Mouse (Mus musculus) embryo, embryonic 10.5 days (tissue): ENCODE data around the gene Hsd17b13.
A peak's percentile ranks its signal among the peaks of the same experiment; 100 is the strongest.

Experiments
- DNase-seq: peaks from one replicate; pipeline ENCODE4 v3.0.0-alpha.2; 2015; ENCODE audit warnings: low spot score

The Hsd17b13 gene

DNA sequence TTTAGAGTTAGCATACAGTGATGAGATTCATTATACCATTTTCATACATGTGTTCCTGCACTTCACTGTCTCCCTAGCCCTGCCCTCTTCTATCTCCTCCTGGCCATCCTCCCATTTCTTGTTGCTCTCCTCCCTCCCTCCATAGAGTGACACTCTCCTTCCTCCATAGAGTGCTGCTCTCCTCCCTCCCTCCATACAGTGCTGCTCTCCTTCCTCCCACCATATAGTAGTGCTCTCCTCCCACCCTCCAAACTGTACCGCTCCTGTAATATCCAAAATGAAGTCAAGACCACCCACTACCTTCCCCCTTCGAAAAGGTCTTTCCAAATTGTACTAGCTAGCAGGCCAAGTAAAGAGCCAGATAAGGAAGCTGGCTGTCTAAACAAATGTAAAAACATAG is 53.5 kb downstream of the Hsd17b13 start:
- no peak for DNase-seq

DNA sequence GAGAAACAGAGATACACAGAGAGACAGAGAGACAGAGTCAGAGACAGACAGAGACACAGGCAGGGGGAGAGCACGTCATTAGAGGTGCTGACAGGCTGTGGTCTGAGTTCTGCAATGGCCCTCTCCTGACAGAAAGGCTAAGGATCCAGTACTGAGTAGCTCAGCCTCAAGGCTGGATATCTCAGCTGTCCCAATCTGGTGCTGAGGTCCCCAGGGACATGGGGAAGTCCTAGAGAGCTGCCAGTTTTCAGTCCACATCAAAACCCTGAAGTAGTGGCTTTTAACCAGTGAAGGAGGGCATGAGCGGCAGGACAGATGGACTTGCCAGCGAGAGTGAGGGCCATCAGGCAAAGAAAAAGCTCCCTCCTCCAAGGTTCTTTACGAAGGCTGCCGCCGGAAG is 54.1 kb downstream of the Hsd17b13 start:
- no peak for DNase-seq

DNA sequence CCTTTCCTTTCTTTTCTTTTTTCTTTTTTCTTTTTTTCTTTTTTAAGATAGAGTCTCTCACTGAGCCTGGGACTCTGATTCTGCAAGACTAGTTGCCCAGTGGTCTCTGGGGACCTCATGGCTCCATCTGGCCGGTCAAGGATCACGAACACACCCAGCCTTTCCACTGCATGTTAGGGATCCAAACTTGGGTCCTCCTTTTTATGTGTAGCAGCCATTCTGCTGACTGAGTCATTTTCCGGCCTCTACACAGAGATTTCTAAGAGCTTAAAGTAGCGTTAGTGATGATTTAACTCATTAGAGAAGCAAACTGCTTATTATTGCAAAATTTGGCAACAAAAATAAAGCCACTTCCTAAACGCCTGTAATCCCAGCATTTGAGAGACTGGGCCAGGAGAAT is 54.8 kb downstream of the Hsd17b13 start:
- no peak for DNase-seq

DNA sequence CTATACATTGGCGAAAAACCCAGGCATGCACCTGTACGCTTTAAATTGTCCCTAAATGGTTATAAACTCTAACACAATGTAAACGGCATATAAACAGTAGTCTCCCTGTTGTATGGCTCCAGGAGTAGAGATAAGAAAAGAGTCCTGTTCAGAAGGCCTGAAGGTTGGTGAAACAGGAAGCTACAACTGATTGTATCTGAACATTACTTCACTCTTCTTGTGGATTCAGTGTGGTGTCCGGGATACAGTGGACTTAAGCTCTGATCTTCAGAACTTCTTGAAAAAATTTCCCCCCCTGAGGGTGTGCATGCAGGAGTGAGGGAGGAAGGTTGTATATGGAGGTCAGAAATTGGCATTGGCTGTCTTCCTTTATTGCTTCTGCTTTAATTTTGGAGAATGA is 57.7 kb downstream of the Hsd17b13 start:
- no peak for DNase-seq

DNA sequence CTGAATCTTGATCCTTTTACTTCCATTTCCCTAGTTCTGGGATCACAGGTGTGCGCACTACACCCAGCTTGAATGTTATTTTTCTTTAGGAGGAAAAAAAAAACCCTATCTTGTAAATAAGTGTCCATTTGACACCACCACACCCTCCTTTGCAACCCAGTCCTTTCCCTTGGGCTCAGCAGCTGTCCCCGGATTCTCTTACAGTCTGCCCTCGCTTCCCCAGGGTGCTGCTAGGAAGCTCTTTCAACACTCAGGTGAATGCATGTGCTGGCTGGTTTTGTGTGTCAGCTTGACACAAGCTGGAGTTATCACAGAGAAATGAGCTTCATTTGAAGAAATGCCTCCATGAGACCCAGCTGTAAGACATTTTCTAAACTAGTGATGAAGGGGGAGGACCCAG is 59.0 kb downstream of the Hsd17b13 start:
- no peak for DNase-seq

DNA sequence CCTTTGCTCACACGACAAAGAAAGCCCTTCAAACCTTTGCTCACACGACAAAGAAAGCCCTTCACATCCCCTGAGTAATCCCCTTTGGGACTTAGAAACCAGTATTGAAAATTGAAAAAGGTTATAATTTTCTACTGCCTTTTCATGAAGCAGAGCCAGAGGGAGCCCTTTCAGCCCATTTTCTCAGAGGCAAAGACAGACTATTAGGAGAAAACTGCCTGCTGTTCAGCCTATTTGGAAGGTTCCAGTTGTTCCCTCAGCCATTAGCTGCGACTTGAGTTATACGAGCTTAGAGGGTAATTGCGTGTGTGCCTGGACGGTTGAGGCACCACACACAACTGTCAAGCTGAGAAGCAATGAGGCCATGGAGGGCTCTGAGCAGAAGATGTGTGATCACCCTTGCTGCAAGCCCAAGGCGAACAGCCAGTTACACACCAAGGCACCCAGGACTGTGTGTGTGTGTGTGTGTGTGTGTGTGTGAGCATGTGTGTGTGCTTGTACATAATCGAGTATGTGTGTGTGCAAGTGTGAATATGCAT is 59.8 kb downstream of the Hsd17b13 start:
- DNase-seq, result no peak

DNA sequence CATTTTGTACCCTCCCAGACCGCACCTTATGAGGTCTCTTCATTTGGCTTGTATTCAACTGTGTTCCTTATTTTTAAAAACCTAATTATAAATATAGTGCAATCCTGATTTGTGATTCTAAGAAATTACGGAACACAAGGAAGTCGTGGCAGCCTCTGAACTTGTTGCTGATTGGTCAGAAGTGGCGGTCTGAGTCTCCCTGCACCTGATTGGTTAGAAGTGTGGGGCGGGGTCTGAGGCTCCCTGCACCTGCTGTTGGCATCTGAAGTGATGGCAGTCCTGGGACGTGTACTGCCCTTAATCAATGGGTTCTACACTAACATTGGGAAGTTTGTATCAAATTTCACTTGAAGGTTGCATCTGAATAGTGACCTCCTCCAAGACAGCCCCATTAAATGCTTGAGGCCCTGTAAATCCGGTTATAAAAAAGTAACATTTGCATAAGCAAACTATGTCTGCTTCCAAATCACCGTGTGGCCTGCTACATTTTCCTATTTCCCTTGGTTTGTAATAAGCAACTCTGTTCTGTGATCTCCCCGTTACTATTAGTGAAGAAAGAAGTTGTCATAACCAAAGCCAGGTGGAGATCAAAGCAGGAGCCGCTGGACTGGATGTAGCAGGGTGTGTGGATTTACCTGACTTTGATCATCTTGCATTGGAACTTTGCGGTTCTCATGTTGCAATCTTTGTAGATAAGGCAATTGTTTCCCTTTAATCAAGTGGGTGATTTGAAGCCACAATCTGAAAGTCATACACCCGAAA is 60.4 kb downstream of the Hsd17b13 start:
- no peak for DNase-seq

DNA sequence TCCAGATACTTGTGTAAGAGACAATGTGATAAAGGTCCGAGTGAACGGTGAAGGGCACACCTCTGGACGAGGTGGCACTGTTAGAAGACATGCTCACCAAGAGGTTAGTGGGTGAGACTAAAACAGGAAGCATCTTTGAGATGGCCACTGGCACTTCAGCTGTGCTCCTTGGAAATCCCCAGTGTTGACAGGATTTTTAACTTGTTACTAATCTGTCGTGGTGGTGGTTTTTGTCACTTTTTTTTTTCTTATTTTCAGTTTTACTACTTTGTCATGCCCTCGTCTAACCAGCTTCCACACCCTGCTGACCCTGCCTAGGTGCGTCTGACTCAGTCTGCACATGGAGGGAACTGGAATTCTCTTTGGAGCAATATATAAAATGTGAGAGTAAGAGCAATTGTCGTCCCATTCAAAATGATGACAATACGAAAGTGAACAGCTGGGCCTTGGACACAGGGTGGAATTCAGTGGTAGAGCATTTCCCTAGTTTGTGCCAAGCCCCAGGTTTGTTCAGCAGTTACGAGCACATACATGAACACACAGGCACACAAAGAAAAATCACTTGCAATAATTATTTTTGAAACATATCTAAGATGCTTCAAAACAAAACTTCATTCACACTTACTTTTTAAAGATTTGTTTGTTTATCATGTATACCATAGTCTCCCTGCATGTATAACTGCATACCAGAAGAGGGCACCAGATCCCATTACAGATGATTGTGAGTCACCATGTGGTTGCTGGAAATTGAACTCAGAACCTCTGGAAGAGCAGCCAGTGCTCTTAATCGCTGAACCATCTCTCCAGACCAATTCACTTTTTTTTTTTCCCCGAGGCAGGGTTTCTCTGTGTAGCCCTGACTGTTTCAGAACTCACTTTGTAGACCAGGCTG is 62.6 kb downstream of the Hsd17b13 start:
- DNase-seq, result no peak

DNA sequence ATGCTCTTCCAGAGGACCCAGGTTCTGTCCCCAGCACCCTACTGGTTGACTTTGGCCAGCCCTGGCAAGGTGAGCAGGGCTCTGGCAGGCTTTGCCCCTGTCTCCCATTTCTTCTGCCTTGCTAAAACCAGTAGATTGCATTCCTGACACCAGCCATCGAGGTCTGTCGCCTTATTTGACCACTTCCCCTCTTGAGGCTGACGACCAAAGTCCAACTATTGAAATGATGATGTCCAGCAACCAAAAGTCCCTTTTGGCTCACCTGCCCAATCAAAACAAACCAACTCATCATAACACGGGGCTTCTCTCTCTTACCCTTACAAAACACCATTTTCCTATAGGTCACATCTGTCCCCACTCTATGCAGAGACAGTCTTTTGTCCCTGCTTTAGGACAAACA is 64.1 kb downstream of the Hsd17b13 start:
- no peak for DNase-seq

DNA sequence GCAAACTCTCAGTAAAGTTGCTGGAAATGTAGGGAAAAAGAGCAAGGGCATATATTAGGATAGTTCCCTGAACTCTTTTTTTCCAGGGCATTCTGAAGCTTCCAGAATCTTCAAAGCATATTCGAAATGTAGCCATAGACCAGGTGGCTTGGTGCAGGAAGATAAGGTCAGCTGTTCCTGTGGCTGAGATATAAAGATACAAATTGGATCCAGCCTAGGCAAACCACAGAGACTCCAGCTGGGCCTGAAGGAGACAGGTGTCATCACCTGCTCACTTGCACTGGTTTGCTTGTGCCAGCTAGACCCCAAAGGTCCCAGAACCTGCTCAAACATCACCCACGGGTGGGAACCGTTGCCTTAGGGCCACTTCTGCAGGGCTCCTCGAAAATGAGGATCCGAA is 65.7 kb downstream of the Hsd17b13 start:
- DNase-seq, result no peak

DNA sequence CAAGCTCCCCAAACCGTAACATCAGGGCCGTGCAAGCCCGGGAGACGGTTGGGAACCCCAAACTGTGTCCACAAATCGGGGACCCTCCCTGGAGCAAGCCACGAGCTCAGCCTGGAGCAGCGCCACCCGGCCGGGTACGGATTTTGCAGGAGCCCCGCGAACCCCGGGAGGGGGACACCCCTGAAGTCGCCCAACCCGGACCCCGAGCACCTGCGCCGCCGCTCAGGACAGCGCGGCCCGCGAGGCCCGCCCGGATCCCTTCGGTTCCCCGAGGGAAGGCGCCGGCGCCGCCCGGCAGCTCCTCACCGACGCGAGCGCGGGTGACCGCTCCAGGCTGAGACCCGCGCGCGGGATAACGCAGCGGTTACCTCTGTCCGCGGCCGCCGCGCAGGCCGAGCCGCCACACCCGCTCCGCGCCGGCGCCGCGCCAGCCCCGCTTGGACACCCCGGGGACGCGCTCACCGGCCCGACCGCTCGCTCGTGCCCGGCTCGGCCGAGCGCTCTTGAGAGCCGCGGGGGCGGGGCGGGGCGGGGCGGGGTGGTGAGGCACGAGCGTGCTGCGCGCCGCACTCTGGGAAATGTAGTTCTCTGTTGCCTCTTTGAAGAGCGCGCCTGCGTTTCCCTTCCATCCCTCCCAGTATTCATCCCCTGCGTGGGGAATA is 66.3 kb downstream of the Hsd17b13 start, which contains the start of gene Klhl8:
Klhl8 (minus strand) TSS at position 512 of the 662 bp plus-strand sequence.
- DNase-seq, result peak; percentile 95

DNA sequence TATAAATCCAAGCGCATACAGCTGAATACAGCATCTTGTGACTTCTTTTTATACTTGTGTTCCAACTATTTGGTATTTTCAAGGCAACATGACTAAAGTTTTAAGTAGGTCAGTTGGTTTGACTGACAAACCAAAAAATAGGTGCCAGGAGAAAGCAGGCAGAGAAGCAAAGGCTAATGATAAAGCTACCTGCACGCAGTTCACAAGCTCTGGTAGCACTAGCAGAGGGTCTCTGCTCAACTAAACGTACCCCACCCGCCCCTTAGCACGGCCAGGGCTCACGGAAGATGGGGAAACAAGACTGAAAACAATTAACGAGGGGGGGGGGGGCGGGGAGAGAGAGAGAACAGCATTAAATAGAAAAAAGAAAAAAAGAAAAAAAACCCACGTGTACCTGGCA is 67.1 kb downstream of the Hsd17b13 start:
- DNase-seq, result no peak

DNA sequence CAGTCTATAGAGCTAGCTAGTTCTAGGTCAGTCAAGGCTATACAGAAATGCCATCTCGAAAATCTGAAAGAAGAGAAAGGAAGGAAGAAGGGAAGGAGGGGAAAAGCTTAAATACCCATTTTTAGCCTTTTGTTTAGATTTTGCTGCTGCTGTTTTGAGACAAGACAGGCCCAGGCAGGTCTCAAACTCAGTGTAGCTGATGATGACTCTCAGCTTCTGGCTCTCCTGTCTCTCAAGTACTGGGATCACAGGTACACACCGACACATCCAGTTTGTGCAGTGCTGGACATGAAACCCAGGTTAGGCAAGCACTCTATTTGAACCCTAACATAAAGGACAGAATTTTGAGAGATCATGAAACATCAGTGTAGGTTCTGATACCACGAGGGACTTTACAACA is 67.7 kb downstream of the Hsd17b13 start:
- DNase-seq, result no peak

DNA sequence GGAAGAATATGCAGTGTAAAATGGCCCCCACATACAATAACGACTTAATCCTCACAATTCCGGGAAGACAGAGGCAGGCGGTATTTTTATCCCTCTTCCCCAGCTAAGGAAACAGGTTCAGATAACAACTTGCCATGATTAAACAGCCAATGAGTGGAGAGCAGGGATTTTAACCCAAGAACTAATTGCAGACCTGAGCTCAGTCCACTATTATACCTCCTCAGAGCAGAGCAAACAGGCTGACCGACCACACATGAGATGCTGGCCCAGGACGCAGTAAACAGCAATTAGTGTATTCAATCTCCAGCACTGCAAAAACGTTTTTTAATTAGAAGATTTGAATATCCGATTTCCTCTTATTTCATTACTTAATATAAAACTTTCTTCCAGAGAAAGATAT is 68.4 kb downstream of the Hsd17b13 start:
- no peak for DNase-seq

DNA sequence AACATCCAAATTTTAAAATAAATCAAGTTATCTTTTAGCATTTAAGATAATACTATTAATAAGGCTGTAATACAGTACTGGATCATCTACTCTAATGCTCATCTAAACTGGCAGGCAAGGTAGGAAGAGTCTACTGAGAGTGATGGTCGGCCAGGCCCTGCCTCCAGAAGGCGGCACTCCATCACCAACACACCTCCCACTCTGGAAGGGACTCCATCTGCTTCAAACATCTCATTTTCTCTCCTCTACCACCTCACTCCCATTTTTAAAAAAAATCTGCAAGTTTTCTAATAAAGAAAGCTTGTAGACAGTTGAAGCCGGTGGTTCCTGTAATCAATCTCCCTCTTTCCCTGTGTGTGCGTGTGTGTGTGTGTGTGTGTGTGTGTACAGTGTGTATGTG is 69.4 kb downstream of the Hsd17b13 start:
- DNase-seq, result no peak

DNA sequence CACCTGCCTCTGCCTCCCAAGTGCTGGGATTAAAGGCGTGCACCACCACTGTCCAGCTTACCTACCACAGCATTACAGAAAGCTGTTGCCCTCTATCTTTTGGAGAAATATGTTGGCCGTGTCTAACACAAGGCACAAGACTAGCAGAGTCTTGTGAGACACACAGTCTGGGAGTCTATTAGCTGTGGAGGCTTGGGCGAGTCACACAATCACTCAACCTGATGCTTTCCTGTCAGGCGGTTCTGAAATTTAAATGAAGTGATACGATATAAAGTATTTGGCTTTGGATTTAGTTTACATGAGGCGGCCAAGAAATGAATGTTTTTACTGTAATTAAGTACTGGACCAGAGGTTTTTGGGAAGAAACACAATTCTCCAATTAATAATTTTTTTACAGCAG is 71.0 kb downstream of the Hsd17b13 start:
- no peak for DNase-seq
